14 mouse cellular contexts compared by ENCODE assay signal in genomic region chr3:84826405-84826804, GRCm38 (mm10). TPM values are rescaled to one million over a fixed set of nuclear protein-coding genes. Genes with fewer than 3 reads are reported as not detected.
DNase-seq lines count a peak whose midpoint lies in the region; ATAC-seq lines count a peak whose summit lies in the region.
"Had no signal": no experiment of that assay in that cellular context is flagged by ENCODE, and none has a peak within 500 bp of the region (broad histone marks: within the 10 kb centered on the region; RNA-seq: fewer than 3 reads in every experiment).

No protein-coding gene starts in this region.

- H3K27me3 ChIP-seq in heart, embryonic 15.5 days: no peaks in the 10 kb centered on the region
- H3K27me3 ChIP-seq: hindbrain, embryonic 15.5 days; megakaryocyte, embryonic 14.5 days; neural tube, embryonic 12.5 days had no signal

- H3K4me3 ChIP-seq in heart, embryonic 15.5 days: no peak overlapping the region
- H3K4me3 ChIP-seq: gastrocnemius, adult 2 months; hindbrain, embryonic 15.5 days; megakaryocyte, embryonic 14.5 days; neural tube, embryonic 12.5 days had no signal

- no peaks in the 10 kb centered on the region for H3K9me3 ChIP-seq in heart, embryonic 15.5 days (replicated peaks)
- H3K9me3 ChIP-seq: hindbrain, embryonic 15.5 days; megakaryocyte, embryonic 14.5 days; neural tube, embryonic 12.5 days had no signal

- H3K36me3 ChIP-seq in heart, embryonic 15.5 days: no peaks in the 10 kb centered on the region
- H3K36me3 ChIP-seq: hindbrain, embryonic 15.5 days; neural tube, embryonic 12.5 days had no signal

- peak overlapping the region; percentile 24; the same call in 1 of the 2 replicates for H3K4me2 ChIP-seq in heart, embryonic 15.5 days
- H3K4me2 ChIP-seq: hindbrain, embryonic 15.5 days; neural tube, embryonic 12.5 days had no signal

- H3K4me1 ChIP-seq in heart, embryonic 15.5 days (replicated peaks): peaks cover 9% of the 10 kb centered on the region
- H3K4me1 ChIP-seq: hindbrain, embryonic 15.5 days; neural tube, embryonic 12.5 days had no signal

- peak overlapping the region; percentile 42; the same call in 1 of the 2 replicates for H3K27ac ChIP-seq in heart, embryonic 15.5 days
- H3K27ac ChIP-seq: gastrocnemius, adult 2 months; hindbrain, embryonic 15.5 days; neural tube, embryonic 12.5 days had no signal

- intact Hi-C loops in heart, postnatal 25 days (cut with DNase I): no loop called here
- intact Hi-C loops in left cerebral cortex, postnatal 25 days (cut with DNase I): no loop called here

- no peak for ATAC-seq in heart, embryonic 15.5 days (replicated peaks; ENCODE audit: insufficient number of reproducible peaks, insufficient read depth, low FRiP score, low read depth)
- peak; percentile 46 for ATAC-seq in CD4-positive, CD25-positive, alpha-beta regulatory T cell, adult 4 months

- H3K9ac ChIP-seq in heart, embryonic 15.5 days: no peak overlapping the region
- H3K9ac ChIP-seq: hindbrain, embryonic 15.5 days; neural tube, embryonic 12.5 days had no signal

- no peak for DNase-seq in heart, postnatal 25 days (ENCODE audit: low spot score)
- peak; percentile 6 for DNase-seq in adrenal gland, postnatal 25 days
- peak; percentile 78 for DNase-seq in lung, postnatal 36 days
- no peak for DNase-seq in left cerebral cortex, postnatal 25 days (ENCODE audit: low spot score in 2 of 2)
- DNase-seq in thymus, postnatal 4 days: no peak
- DNase-seq in ovary, postnatal 36 days (ENCODE audit: low spot score): no peak
- DNase-seq: gastrocnemius, adult 2 months; left cerebral cortex, postnatal 4 days; right cerebral cortex, postnatal 4 days had no signal

- 28% methylated on average over 3 of the region's 3 CpGs for WGBS in heart, embryonic 15.5 days

RNA-seq across cellular contexts. Expression of gene Fbxw7, which starts 11.3 kb away (rescaled TPM):
- polyA plus RNA-seq in heart, embryonic 15.5 days (2015; fragmentation: Nextera tagmentation; extraction: Ambion mirVana): 8.1 and 9.8 TPM in 2 replicates
- 10 to 100 TPM; 45.4 to 47.2 TPM for total RNA-seq in heart, postnatal 25 days (2021)
- polyA plus RNA-seq in CD4-positive, CD25-positive, alpha-beta regulatory T cell, adult 4 months (2017; shearing (Covaris generic)): 10 to 100 TPM; 19.6 to 28.7 TPM
- 19.3 and 22.1 TPM in 2 replicates for total RNA-seq in adrenal gland, postnatal 25 days (2021)
- 100 to 1,000 TPM; 265 to 269 TPM for total RNA-seq in left cerebral cortex, postnatal 25 days (2021)

Comparison
In these comparisons a context has a peak if more than half of its experiments do, and no peak if none do; other contexts are left out.
1. DNase-seq: peak in adrenal gland, postnatal 25 days (single experiment) and lung, postnatal 36 days (single experiment); none in heart, postnatal 25 days (single experiment), left cerebral cortex, postnatal 25 days (0 of 2), thymus, postnatal 4 days (single experiment) and ovary, postnatal 36 days (single experiment).
2. RNA of gene Fbxw7, which starts 11.3 kb away (total RNA-seq): 265 to 269 TPM in left cerebral cortex, postnatal 25 days; 45.4 to 47.2 TPM in heart, postnatal 25 days and 19.3 to 22.1 TPM in adrenal gland, postnatal 25 days; every median in the first group is over 4 times any median in the second.